Mouse (Mus musculus): ENCODE measurements around the gene Akain1. TPM values are rescaled to one million over a fixed set of nuclear protein-coding genes. Genes with fewer than 3 reads are reported as not detected.

The Akain1 gene
- total RNA-seq, 2 experiments from 2014 or later, result not detected

- ATAC-seq (replicated peaks; ENCODE audit: poor library complexity, severe bottlenecking), result no peak
Observed at GRCm38 (mm10) chr17:69477526-69477925, 38.4 kb downstream of the Akain1 start.

GRCm38 (mm10) chr17:69479261-69479660, 40.1 kb downstream of the Akain1 start:
- no peak for ATAC-seq (replicated peaks; ENCODE audit: poor library complexity, severe bottlenecking)

GRCm38 (mm10) chr17:69487116-69487515, 48.0 kb downstream of the Akain1 start:
- ATAC-seq (replicated peaks; ENCODE audit: poor library complexity, severe bottlenecking), result no peak

GRCm38 (mm10) chr17:69487884-69488283, 48.8 kb downstream of the Akain1 start:
- ATAC-seq (replicated peaks; ENCODE audit: poor library complexity, severe bottlenecking), result no peak

- ATAC-seq (replicated peaks; ENCODE audit: poor library complexity, severe bottlenecking), result no peak
Observed at GRCm38 (mm10) chr17:69488826-69489225, 49.7 kb downstream of the Akain1 start.

GRCm38 (mm10) chr17:69492368-69492767, 53.2 kb downstream of the Akain1 start:
- ATAC-seq (replicated peaks; ENCODE audit: poor library complexity, severe bottlenecking), result no peak

- no peak for ATAC-seq (replicated peaks; ENCODE audit: poor library complexity, severe bottlenecking)
Observed at GRCm38 (mm10) chr17:69495531-69495930, 56.4 kb downstream of the Akain1 start.

GRCm38 (mm10) chr17:69496125-69496524, 57.0 kb downstream of the Akain1 start:
- ATAC-seq (replicated peaks; ENCODE audit: poor library complexity, severe bottlenecking), result no peak

GRCm38 (mm10) chr17:69497315-69497714, 58.2 kb downstream of the Akain1 start:
- ATAC-seq (replicated peaks; ENCODE audit: poor library complexity, severe bottlenecking), result no peak

GRCm38 (mm10) chr17:69498913-69499312, 59.8 kb downstream of the Akain1 start:
- ATAC-seq (replicated peaks; ENCODE audit: poor library complexity, severe bottlenecking), result no peak

GRCm38 (mm10) chr17:69499441-69499840, 60.3 kb downstream of the Akain1 start:
- no peak for ATAC-seq (replicated peaks; ENCODE audit: poor library complexity, severe bottlenecking)

GRCm38 (mm10) chr17:69506070-69506469, 66.9 kb downstream of the Akain1 start:
- ATAC-seq (replicated peaks; ENCODE audit: poor library complexity, severe bottlenecking), result no peak

- no peak for ATAC-seq (replicated peaks; ENCODE audit: poor library complexity, severe bottlenecking)
Observed at GRCm38 (mm10) chr17:69516344-69516907, 77.3 kb downstream of the Akain1 start.

GRCm38 (mm10) chr17:69531472-69531871, 92.3 kb downstream of the Akain1 start:
- no peak for ATAC-seq (replicated peaks; ENCODE audit: poor library complexity, severe bottlenecking)

Other genes starting within 250 kb of the Akain1 start
- gene Zbtb14, start 56.3 kb upstream of the Akain1 start, total RNA-seq (2014; fragmentation: Nextera tagmentation), result 16.5 and 17.3 TPM in 2 replicates
- gene Zbtb14, start 56.3 kb upstream of the Akain1 start, total RNA-seq (2017), result 25.8 and 33.2 TPM in 2 replicates